Mouse (Mus musculus) MEL (cell line): ENCODE measurements around the gene Soga3.

Experiments
- CTCF ChIP-seq, 3 experiments: IDR thresholded peaks in 2 of 3; conservative IDR thresholded peaks in 1 of 3; 2 replicates each; pipeline ENCODE4 v1.5.1; 2011 to 2012; ENCODE audit warnings: low read length in 3 of 3, low read depth in 2 of 3, mild to moderate bottlenecking in 2 of 3, improper control_type of control experiment in 1 of 3, inconsistent platforms in 1 of 3, mixed read lengths in 1 of 3, moderate library complexity in 1 of 3; ENCODE audit not compliant: control insufficient read depth in 1 of 3, insufficient read depth in 1 of 3, poor library complexity in 1 of 3, severe bottlenecking in 1 of 3
- EP300 ChIP-seq, 2 experiments: IDR thresholded peaks; 2 replicates each; pipeline ENCODE4 v1.6.1; 2011; ENCODE audit warnings: improper control_type of control experiment in 2 of 2, low read length in 2 of 2, low read depth in 1 of 2, mild to moderate bottlenecking in 1 of 2
- GABPA ChIP-seq: IDR thresholded peaks from 2 replicates; pipeline ENCODE4 v1.6.1; 2012; ENCODE audit warnings: low read depth, mild to moderate bottlenecking, inconsistent platforms, low read length, improper control_type of control experiment, moderate library complexity
- NRF1 ChIP-seq: IDR thresholded peaks from 2 replicates; pipeline ENCODE4 v1.6.1; 2014; ENCODE audit warnings: low read depth, mild to moderate bottlenecking, inconsistent platforms, low read length, improper control_type of control experiment, moderate library complexity; ENCODE audit not compliant: poor library complexity, insufficient read depth, severe bottlenecking
- POLR2A ChIP-seq, 2 experiments: IDR thresholded peaks; 2 replicates each; pipeline ENCODE4 v1.6.1; 2011 to 2012; ENCODE audit warnings: low read length in 2 of 2, mild to moderate bottlenecking in 2 of 2, control low read depth in 1 of 2, improper control_type of control experiment in 1 of 2, low read depth in 1 of 2, moderate library complexity in 1 of 2; ENCODE audit not compliant: control insufficient read depth in 1 of 2, insufficient read depth in 1 of 2, poor library complexity in 1 of 2

- no peak for TF ChIP-seq CTCF (IDR thresholded peaks at IDR 0.05 in 2 of 3, conservative IDR thresholded peaks at IDR 0.05 in 1 of 3; ENCODE audit: control insufficient read depth in 1 of 3, insufficient read depth in 1 of 3, low read depth in 2 of 3, low read length in 3 of 3, poor library complexity in 1 of 3, severe bottlenecking in 1 of 3)
- no peak for TF ChIP-seq POLR2A (IDR thresholded peaks at IDR 0.05; ENCODE audit: control insufficient read depth in 1 of 2, insufficient read depth in 1 of 2, low read depth in 1 of 2, low read length in 2 of 2, poor library complexity in 1 of 2)
- no peak for TF ChIP-seq EP300 (IDR thresholded peaks at IDR 0.05; ENCODE audit: low read depth in 1 of 2, low read length in 2 of 2)
- TF ChIP-seq NRF1: no peak
- TF ChIP-seq GABPA: no peak
These were observed 4.4 kb downstream of the Soga3 start for GRCm38 (mm10) chr10:29148076-29148475.
